Mouse (Mus musculus): ENCODE results near the gene AU040320.

DNA sequence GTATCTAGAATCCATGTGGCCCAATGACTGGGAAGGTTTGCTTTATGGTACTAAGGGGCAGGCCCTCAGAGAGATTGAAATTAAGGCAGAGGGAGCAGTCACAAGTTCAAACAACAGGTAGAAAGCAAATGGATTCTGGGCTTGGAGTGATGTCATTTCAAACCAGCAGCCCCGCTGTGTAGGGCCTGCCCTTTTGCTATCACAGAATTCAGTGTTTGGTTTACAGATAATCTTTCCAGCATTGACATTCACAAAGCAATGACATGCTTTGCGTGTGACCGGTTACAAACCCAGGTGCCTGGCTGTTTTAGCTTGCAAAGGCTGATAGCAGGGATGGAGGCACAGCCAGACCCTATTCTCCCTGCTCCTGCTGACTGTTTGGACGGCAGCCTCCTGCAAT lies 92.3 kb downstream of the AU040320 start:
- TF ChIP-seq RCOR1 (conservative IDR thresholded peaks at IDR 0.05; ENCODE audit: low read depth, low read length) (no peak), EP300 (IDR thresholded peaks at IDR 0.05; ENCODE audit: low read length) (no peak), JUN (IDR thresholded peaks at IDR 0.05; ENCODE audit: insufficient read depth, low read depth, low read length) (no peak), E2F4 (IDR thresholded peaks at IDR 0.05; ENCODE audit: insufficient replicate concordance, low read depth, low read length) (no peak), POLR2A (IDR thresholded peaks at IDR 0.05; ENCODE audit: low read depth, low read length) (no peak)
